Mouse (Mus musculus): ENCODE results near the gene Sh3pxd2b. TPM values are rescaled to one million over a fixed set of nuclear protein-coding genes. Genes with fewer than 3 reads are reported as not detected.
A peak's percentile ranks its signal among the peaks of the same experiment; 100 is the strongest.
"Not testable (repeated sequence)": the region's sequence is repeated elsewhere in the genome, so short reads cannot be mapped to it uniquely, and the experiment has no call there.

Sh3pxd2b gene
- 0.82 and 1.3 TPM in 2 replicates for polyA plus RNA-seq (2015; fragmentation: Nextera tagmentation; extraction: Ambion mirVana)

- peaks cover 28% of the 10 kb centered on the region for H3K27me3 ChIP-seq (ENCODE audit: control insufficient read depth, insufficient read depth, low read depth, low read length)
- 3% methylated on average over 54 of the region's 86 CpGs for WGBS (ENCODE audit: insufficient replicate concordance)
- ATAC-seq (ENCODE audit: low read depth), result peak; percentile 68
Observed at GRCm38 (mm10) chr11:32347607-32348432, at the start of gene Sh3pxd2b. Sh3pxd2b (plus strand) TSS chr11:32347820.

DNA sequence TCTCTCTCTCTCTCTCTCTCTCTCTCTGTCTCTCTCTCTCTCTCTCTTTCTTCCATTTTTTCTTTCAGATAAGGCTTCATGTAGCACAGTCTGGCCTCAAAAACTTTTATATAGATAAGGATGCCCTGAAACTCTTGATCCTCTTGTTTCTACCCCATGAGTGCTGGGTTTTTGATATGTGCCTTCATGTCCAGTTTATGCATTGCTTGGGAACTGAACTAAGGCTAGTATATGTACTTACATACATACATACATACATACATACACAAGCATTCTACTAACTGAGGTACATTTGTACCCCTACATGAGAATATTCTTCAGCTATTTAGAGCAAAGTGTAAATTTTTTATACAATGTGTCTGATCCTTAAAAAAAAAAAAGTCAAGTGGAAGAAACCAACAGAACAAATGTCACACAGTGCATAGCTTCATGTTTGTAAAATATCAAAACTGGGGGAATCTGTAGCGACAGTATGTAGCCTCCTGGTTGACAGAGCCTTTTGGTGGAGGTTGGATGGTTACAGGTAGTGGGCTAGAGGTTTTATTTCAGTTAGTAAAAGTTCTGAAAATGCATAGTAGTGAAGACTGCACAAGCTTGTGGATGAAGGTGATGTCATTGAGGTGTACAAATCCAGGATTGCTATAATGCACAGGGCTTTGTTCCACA, 49.6 kb upstream of the Sh3pxd2b start:
- peaks cover 2% of the 10 kb centered on the region; the same call in 1 of the 2 replicates for H3K36me3 ChIP-seq (ENCODE audit: control insufficient read depth, insufficient read depth)
- no peaks in the 10 kb centered on the region for H3K9me3 ChIP-seq (replicated peaks; ENCODE audit: control insufficient read depth, low read length)
- peaks cover 22% of the 10 kb centered on the region for H3K4me1 ChIP-seq (ENCODE audit: control insufficient read depth, low read depth, low read length)
- WGBS (ENCODE audit: insufficient replicate concordance), result 71% methylated on average over 1 of the region's 1 CpGs
- H3K4me2 ChIP-seq (ENCODE audit: low read depth, low read length), result peak overlapping the region; percentile 14; the same call in 1 of the 2 replicates
- H3K27ac ChIP-seq (ENCODE audit: low read length), result peak overlapping the region; percentile 83
- 0 out of 2 replicates have a peak, but pooled peaks cover 8% of the 10 kb centered on the region for H3K27me3 ChIP-seq (ENCODE audit: control insufficient read depth, insufficient read depth, low read depth, low read length)
- H3K9ac ChIP-seq (ENCODE audit: low read depth, low read length), result peak overlapping the region; percentile 36; the same call in 1 of the 2 replicates
- ATAC-seq (ENCODE audit: low read depth), result peak; percentile 36
- peak overlapping the region; percentile 41 for H3K4me3 ChIP-seq (ENCODE audit: low read depth, low read length)

More at GRCm38 (mm10) chr11:32347607-32348432, at the start of gene Sh3pxd2b:
- Histone ChIP-seq H3K27ac (ENCODE audit: low read length) (no peak within 1 kb of the TSS), H3K9ac (ENCODE audit: low read depth, low read length) (peak within 1 kb of the TSS; percentile 63), H3K4me1 (ENCODE audit: control insufficient read depth, low read depth, low read length) (peaks cover 9% of the 10 kb centered on the region; the same call in 1 of the 2 replicates), H3K36me3 (ENCODE audit: control insufficient read depth, insufficient read depth) (no peaks in the 10 kb centered on the region), H3K9me3 (replicated peaks; ENCODE audit: control insufficient read depth, low read length) (no peaks in the 10 kb centered on the region), H3K4me2 (ENCODE audit: low read depth, low read length) (peak within 1 kb of the TSS; percentile 54), H3K4me3 (ENCODE audit: low read depth, low read length) (peak within 1 kb of the TSS; percentile 61)

DNA sequence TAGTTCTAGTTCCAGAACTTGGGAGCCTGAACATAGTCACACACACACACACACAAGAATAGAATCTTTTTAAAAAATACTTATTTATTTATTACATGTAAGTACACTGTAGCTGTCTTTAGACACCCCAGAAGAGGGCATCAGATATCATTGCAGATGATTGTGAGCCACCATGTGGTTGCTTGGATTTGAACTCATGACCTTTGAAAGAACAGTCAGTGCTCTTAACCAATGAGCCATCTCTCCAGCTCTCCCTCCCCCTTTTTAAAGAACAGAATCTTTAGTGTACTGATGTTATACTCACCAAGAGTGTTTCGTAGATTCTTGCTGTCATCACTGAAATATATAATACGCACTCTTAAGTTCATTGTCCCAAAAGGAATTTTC, 49.1 kb upstream of the Sh3pxd2b start:
- H3K9ac ChIP-seq (ENCODE audit: low read depth, low read length), result peak overlapping the region; percentile 24; the same call in 1 of the 2 replicates
- peaks cover 22% of the 10 kb centered on the region for H3K4me1 ChIP-seq (ENCODE audit: control insufficient read depth, low read depth, low read length)
- H3K27me3 ChIP-seq (ENCODE audit: control insufficient read depth, insufficient read depth, low read depth, low read length), result 0 out of 2 replicates have a peak, but pooled peaks cover 8% of the 10 kb centered on the region
- peak overlapping the region; percentile 41 for H3K4me3 ChIP-seq (ENCODE audit: low read depth, low read length)
- H3K27ac ChIP-seq (ENCODE audit: low read length), result peak overlapping the region; percentile 83
- ATAC-seq (ENCODE audit: low read depth), result no peak
- peaks cover 2% of the 10 kb centered on the region; the same call in 1 of the 2 replicates for H3K36me3 ChIP-seq (ENCODE audit: control insufficient read depth, insufficient read depth)
- H3K9me3 ChIP-seq (replicated peaks; ENCODE audit: control insufficient read depth, low read length), result no peaks in the 10 kb centered on the region
- H3K4me2 ChIP-seq (ENCODE audit: low read depth, low read length), result peak overlapping the region; percentile 1; the same call in 1 of the 2 replicates
- 92% methylated on average over 2 of the region's 2 CpGs for WGBS (ENCODE audit: insufficient replicate concordance)

- H3K4me1 ChIP-seq (ENCODE audit: control insufficient read depth, low read depth, low read length); ATAC-seq (ENCODE audit: low read depth); H3K36me3 ChIP-seq (ENCODE audit: control insufficient read depth, insufficient read depth); H3K27me3 ChIP-seq (ENCODE audit: control insufficient read depth, insufficient read depth, low read depth, low read length); H3K9me3 ChIP-seq (replicated peaks; ENCODE audit: control insufficient read depth, low read length): not testable (repeated sequence)
- peak within 1 kb of the TSS; percentile 54 for H3K4me2 ChIP-seq (ENCODE audit: low read depth, low read length)
- peak within 1 kb of the TSS; percentile 71 for H3K27ac ChIP-seq (ENCODE audit: low read length)
- peak within 1 kb of the TSS; percentile 54 for H3K4me3 ChIP-seq (ENCODE audit: low read depth, low read length)
- 6% methylated on average over 16 of the region's 16 CpGs for WGBS (ENCODE audit: insufficient replicate concordance)
- H3K9ac ChIP-seq (ENCODE audit: low read depth, low read length), result peak within 1 kb of the TSS; percentile 60
Observed at GRCm38 (mm10) chr11:32299865-32300264, 47.8 kb upstream of the Sh3pxd2b start, which contains the start of gene Hbq1a. Hbq1a (plus strand) TSS chr11:32300069.

GRCm38 (mm10) chr11:32300279-32301267, 47.0 kb upstream of the Sh3pxd2b start:
- WGBS (ENCODE audit: insufficient replicate concordance), result 45% methylated on average over 14 of the region's 17 CpGs
- Histone ChIP-seq H3K27me3 (ENCODE audit: control insufficient read depth, insufficient read depth, low read depth, low read length) (0 out of 2 replicates have a peak, but pooled peaks cover 8% of the 10 kb centered on the region), H3K9ac (ENCODE audit: low read depth, low read length) (peak overlapping the region; percentile 60), H3K4me3 (ENCODE audit: low read depth, low read length) (peak overlapping the region; percentile 54), H3K9me3 (replicated peaks; ENCODE audit: control insufficient read depth, low read length) (no peaks in the 10 kb centered on the region), H3K27ac (ENCODE audit: low read length) (peak overlapping the region; percentile 71), H3K4me2 (ENCODE audit: low read depth, low read length) (peak overlapping the region; percentile 54), H3K4me1 (ENCODE audit: control insufficient read depth, low read depth, low read length) (peaks cover 6% of the 10 kb centered on the region), H3K36me3 (ENCODE audit: control insufficient read depth, insufficient read depth) (peaks cover 2% of the 10 kb centered on the region; the same call in 1 of the 2 replicates)
- no peak for ATAC-seq (ENCODE audit: low read depth)

DNA sequence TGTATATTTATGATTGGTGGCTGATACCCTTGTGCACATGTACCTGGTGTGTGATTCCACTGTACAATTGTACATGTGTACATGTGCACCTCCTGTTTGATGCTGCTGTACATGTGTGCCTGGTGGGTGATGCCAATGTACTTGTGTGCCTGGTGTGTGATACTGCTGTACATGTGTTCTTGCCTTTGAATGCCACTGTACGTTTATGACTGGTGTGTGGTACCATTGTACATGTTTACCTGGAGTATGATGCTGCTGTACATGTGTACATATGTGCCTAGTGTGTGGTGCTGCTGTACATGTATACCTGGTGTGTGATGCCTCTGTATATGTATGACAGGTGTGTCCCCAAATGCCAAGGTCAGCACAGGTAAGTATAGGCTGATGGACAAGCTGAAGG, 46.1 kb upstream of the Sh3pxd2b start:
- Histone ChIP-seq H3K9ac (ENCODE audit: low read depth, low read length) (peak overlapping the region; percentile 60), H3K27ac (ENCODE audit: low read length) (no peak overlapping the region), H3K36me3 (ENCODE audit: control insufficient read depth, insufficient read depth) (peaks cover 2% of the 10 kb centered on the region; the same call in 1 of the 2 replicates), H3K4me3 (ENCODE audit: low read depth, low read length) (peak overlapping the region; percentile 54), H3K4me2 (ENCODE audit: low read depth, low read length) (peak overlapping the region; percentile 54; the same call in 1 of the 2 replicates), H3K9me3 (replicated peaks; ENCODE audit: control insufficient read depth, low read length) (no peaks in the 10 kb centered on the region), H3K4me1 (ENCODE audit: control insufficient read depth, low read depth, low read length) (peaks cover 6% of the 10 kb centered on the region), H3K27me3 (ENCODE audit: control insufficient read depth, insufficient read depth, low read depth, low read length) (0 out of 2 replicates have a peak, but pooled peaks cover 8% of the 10 kb centered on the region)
- no peak for ATAC-seq (ENCODE audit: low read depth)
- WGBS (ENCODE audit: insufficient replicate concordance), result 73% methylated on average over 1 of the region's 1 CpGs

- H3K27ac ChIP-seq (ENCODE audit: low read length), result no peak overlapping the region
- no peak overlapping the region for H3K4me3 ChIP-seq (ENCODE audit: low read depth, low read length)
- peaks cover 15% of the 10 kb centered on the region for H3K4me1 ChIP-seq (ENCODE audit: control insufficient read depth, low read depth, low read length)
- H3K9ac ChIP-seq (ENCODE audit: low read depth, low read length), result no peak overlapping the region
- no peak for ATAC-seq (ENCODE audit: low read depth)
- no peaks in the 10 kb centered on the region for H3K9me3 ChIP-seq (replicated peaks; ENCODE audit: control insufficient read depth, low read length)
- WGBS (ENCODE audit: insufficient replicate concordance), result 34% methylated on average over 2 of the region's 2 CpGs
- H3K36me3 ChIP-seq (ENCODE audit: control insufficient read depth, insufficient read depth), result peaks cover 2% of the 10 kb centered on the region; the same call in 1 of the 2 replicates
- no peak overlapping the region for H3K4me2 ChIP-seq (ENCODE audit: low read depth, low read length)
- H3K27me3 ChIP-seq (ENCODE audit: control insufficient read depth, insufficient read depth, low read depth, low read length), result 0 out of 2 replicates have a peak, but pooled peaks cover 8% of the 10 kb centered on the region
Observed at GRCm38 (mm10) chr11:32302824-32303419, 44.7 kb upstream of the Sh3pxd2b start.
